Comparison of ENCODE assay signal across 16 mouse cellular contexts in genomic region chr8:117742431-117743012, GRCm38 (mm10). TPM values are rescaled to one million over a fixed set of nuclear protein-coding genes. Genes with fewer than 3 reads are reported as not detected.
DNase-seq lines count a peak whose midpoint lies in the region; ATAC-seq and TF ChIP-seq lines count a peak whose summit lies in the region.
"Had no signal": no experiment of that assay in that cellular context is flagged by ENCODE, and none has a peak within 500 bp of the region (broad histone marks: within the 10 kb centered on the region; RNA-seq: fewer than 3 reads in every experiment).

No protein-coding gene starts in this region.

- no peaks in the 10 kb centered on the region for H3K9me3 ChIP-seq in hindbrain, postnatal 0 days (ENCODE audit: low read length)
- H3K9me3 ChIP-seq in hindbrain, embryonic 11.5 days (ENCODE audit: control insufficient read depth, low read length), result no peaks in the 10 kb centered on the region
- H3K9me3 ChIP-seq in kidney, postnatal 0 days (replicated peaks; ENCODE audit: low read length), result no peaks in the 10 kb centered on the region
- H3K9me3 ChIP-seq in stomach, postnatal 0 days (ENCODE audit: control insufficient read depth, low read length), result no peaks in the 10 kb centered on the region
- H3K9me3 ChIP-seq: heart, embryonic 10.5 days; hindbrain, embryonic 12.5 days; limb, embryonic 10.5 days; midbrain, embryonic 12.5 days; neural tube, embryonic 13.5 days had no signal

- no peak for ATAC-seq in hindbrain, postnatal 0 days
- no peak for ATAC-seq in hindbrain, embryonic 11.5 days (ENCODE audit: low FRiP score)
- peak; percentile 90 for ATAC-seq in kidney, postnatal 0 days (replicated peaks; ENCODE audit: low FRiP score, low read depth)
- ATAC-seq in stomach, postnatal 0 days (ENCODE audit: low FRiP score, low TSS enrichment), result peak; percentile 61; the same call in 1 of the 2 replicates

- no peaks in the 10 kb centered on the region for H3K36me3 ChIP-seq in hindbrain, postnatal 0 days (ENCODE audit: insufficient read depth, low read length)
- H3K36me3 ChIP-seq in hindbrain, embryonic 11.5 days (ENCODE audit: control insufficient read depth, insufficient read depth, low read length), result no peaks in the 10 kb centered on the region
- H3K36me3 ChIP-seq in kidney, postnatal 0 days (ENCODE audit: insufficient read depth, low read length), result no peaks in the 10 kb centered on the region
- H3K36me3 ChIP-seq in stomach, postnatal 0 days (ENCODE audit: control insufficient read depth, insufficient read depth, low read length), result no peaks in the 10 kb centered on the region
- H3K36me3 ChIP-seq: heart, embryonic 10.5 days; hindbrain, embryonic 12.5 days; limb, embryonic 10.5 days; midbrain, embryonic 12.5 days; neural tube, embryonic 13.5 days had no signal

- H3K4me2 ChIP-seq in hindbrain, postnatal 0 days (ENCODE audit: low read depth, low read length), result no peak overlapping the region
- H3K4me2 ChIP-seq in hindbrain, embryonic 11.5 days (replicated peaks; ENCODE audit: low read depth, low read length), result no peak overlapping the region
- no peak overlapping the region for H3K4me2 ChIP-seq in kidney, postnatal 0 days (ENCODE audit: low read length)
- H3K4me2 ChIP-seq in stomach, postnatal 0 days (replicated peaks; ENCODE audit: low read depth), result no peak overlapping the region
- H3K4me2 ChIP-seq: hindbrain, embryonic 12.5 days; midbrain, embryonic 12.5 days; neural tube, embryonic 13.5 days had no signal

- 47% methylated on average over 15 of the region's 15 CpGs for WGBS in hindbrain, postnatal 0 days
- WGBS in hindbrain, embryonic 11.5 days, result 68% methylated on average over 15 of the region's 15 CpGs
- 67% methylated on average over 15 of the region's 15 CpGs for WGBS in kidney, postnatal 0 days
- 62% methylated on average over 15 of the region's 15 CpGs for WGBS in stomach, postnatal 0 days

- no peak for TF ChIP-seq CTCF in hindbrain, postnatal 0 days (IDR thresholded peaks at IDR 0.05; ENCODE audit: low read depth)
- no peak for TF ChIP-seq CTCF in kidney, postnatal 0 days (IDR thresholded peaks at IDR 0.05; ENCODE audit: low read depth)
- no peak for TF ChIP-seq CTCF in stomach, postnatal 0 days (IDR thresholded peaks at IDR 0.05; ENCODE audit: low read depth)

- no peak overlapping the region for H3K9ac ChIP-seq in hindbrain, postnatal 0 days (replicated peaks; ENCODE audit: low read length)
- no peak overlapping the region for H3K9ac ChIP-seq in hindbrain, embryonic 11.5 days (ENCODE audit: low read depth, low read length)
- no peak overlapping the region for H3K9ac ChIP-seq in kidney, postnatal 0 days (ENCODE audit: low read depth, low read length)
- H3K9ac ChIP-seq in stomach, postnatal 0 days (ENCODE audit: low read length), result no peak overlapping the region
- H3K9ac ChIP-seq: hindbrain, embryonic 12.5 days; midbrain, embryonic 12.5 days; neural tube, embryonic 13.5 days had no signal

- H3K4me3 ChIP-seq in hindbrain, postnatal 0 days (ENCODE audit: low read length), result no peak overlapping the region
- H3K4me3 ChIP-seq in hindbrain, embryonic 11.5 days (ENCODE audit: low read depth, low read length), result no peak overlapping the region
- H3K4me3 ChIP-seq in kidney, postnatal 0 days (replicated peaks; ENCODE audit: low read depth, low read length), result no peak overlapping the region
- H3K4me3 ChIP-seq in stomach, postnatal 0 days (ENCODE audit: low read depth, low read length), result no peak overlapping the region
- H3K4me3 ChIP-seq: heart, embryonic 10.5 days; hindbrain, embryonic 12.5 days; limb, embryonic 10.5 days; midbrain, embryonic 12.5 days; neural tube, embryonic 13.5 days had no signal

- TF ChIP-seq EP300 in stomach, postnatal 0 days (optimal IDR thresholded peaks at IDR 0.05), result no peak

- H3K4me1 ChIP-seq in hindbrain, postnatal 0 days (ENCODE audit: insufficient read depth, low read length), result no peaks in the 10 kb centered on the region
- H3K4me1 ChIP-seq in hindbrain, embryonic 11.5 days (replicated peaks; ENCODE audit: control insufficient read depth, insufficient read depth, low read length), result no peaks in the 10 kb centered on the region
- H3K4me1 ChIP-seq in kidney, postnatal 0 days (replicated peaks; ENCODE audit: insufficient read depth, low read length), result no peaks in the 10 kb centered on the region
- no peaks in the 10 kb centered on the region for H3K4me1 ChIP-seq in stomach, postnatal 0 days (replicated peaks; ENCODE audit: control insufficient read depth, insufficient read depth)
- H3K4me1 ChIP-seq: midbrain, embryonic 12.5 days; neural tube, embryonic 13.5 days had no signal

- H3K27ac ChIP-seq in hindbrain, postnatal 0 days, result no peak overlapping the region
- H3K27ac ChIP-seq in hindbrain, embryonic 11.5 days (ENCODE audit: low read depth, low read length), result no peak overlapping the region
- peak overlapping the region; percentile 47; the same call in 1 of the 2 replicates for H3K27ac ChIP-seq in kidney, postnatal 0 days
- H3K27ac ChIP-seq in stomach, postnatal 0 days (replicated peaks), result peak overlapping the region; percentile 18; the same call in 1 of the 2 replicates
- H3K27ac ChIP-seq: heart, embryonic 10.5 days; hindbrain, embryonic 12.5 days; limb, embryonic 10.5 days; midbrain, embryonic 12.5 days; neural tube, embryonic 13.5 days had no signal

- DNase-seq in hindbrain, postnatal 0 days (ENCODE audit: low spot score), result peak; percentile 12
- DNase-seq in hindbrain, embryonic 11.5 days (ENCODE audit: low spot score), result no peak
- peak; percentile 49 for DNase-seq in urinary bladder, postnatal 14 days (ENCODE audit: low spot score)
- DNase-seq in urinary bladder, postnatal 4 days (ENCODE audit: low spot score in 2 of 2), result no peak
- DNase-seq in kidney, postnatal 0 days (ENCODE audit: low spot score), result peak; percentile 49
- peak; percentile 55 for DNase-seq in stomach, postnatal 0 days (ENCODE audit: low spot score)
- no peak for DNase-seq in embryo, embryonic 10 days (ENCODE audit: low spot score)
- no peak for DNase-seq in lung, postnatal 10 days
- DNase-seq: adrenal gland, postnatal 14 days; lung, postnatal 14 days had no signal

- H3K27me3 ChIP-seq in hindbrain, postnatal 0 days (ENCODE audit: insufficient read depth, low read length), result no peaks in the 10 kb centered on the region
- no peaks in the 10 kb centered on the region for H3K27me3 ChIP-seq in hindbrain, embryonic 11.5 days (ENCODE audit: control insufficient read depth, insufficient read depth, low read length)
- no peaks in the 10 kb centered on the region for H3K27me3 ChIP-seq in kidney, postnatal 0 days (ENCODE audit: insufficient read depth, low read length)
- no peaks in the 10 kb centered on the region for H3K27me3 ChIP-seq in stomach, postnatal 0 days (ENCODE audit: control insufficient read depth, insufficient read depth, low read length)
- H3K27me3 ChIP-seq: hindbrain, embryonic 12.5 days; midbrain, embryonic 12.5 days; neural tube, embryonic 13.5 days had no signal

RNA-seq across cellular contexts. Expression of gene Hsd17b2, which starts 40.8 kb away (rescaled TPM):
- total RNA-seq in hindbrain, postnatal 0 days (2014; rRNA removed), result 2.0 TPM in 1 of 2 replicates, not detected in the other
- polyA plus RNA-seq in hindbrain, postnatal 0 days (2015; fragmentation: Nextera tagmentation; extraction: Ambion mirVana), result 1.1 TPM in 2 replicates
- polyA plus RNA-seq in hindbrain, embryonic 11.5 days (2014; fragmentation: Nextera tagmentation; extraction: Ambion mirVana), result not detected in 2 replicates
- polyA plus RNA-seq in kidney, postnatal 0 days (2015; fragmentation: Nextera tagmentation; extraction: Ambion mirVana), result 23.0 and 29.2 TPM in 2 replicates
- polyA plus RNA-seq in stomach, postnatal 0 days (2015; fragmentation: Nextera tagmentation; extraction: Ambion mirVana), result 113 and 124 TPM in 2 replicates
- total RNA-seq: layer of hippocampus, adult 8-10 months had no signal
- polyA plus RNA-seq: hindbrain, embryonic 12.5 days; limb, embryonic 10.5 days; midbrain, embryonic 12.5 days had no signal

RNA-seq across cellular contexts. Expression of gene Mphosph6, which starts 59.2 kb away (rescaled TPM):
- 12.5 and 12.8 TPM in 2 replicates for total RNA-seq in hindbrain, postnatal 0 days (2014; rRNA removed)
- polyA plus RNA-seq in hindbrain, postnatal 0 days (2015; fragmentation: Nextera tagmentation; extraction: Ambion mirVana), result 41.0 and 45.9 TPM in 2 replicates
- polyA plus RNA-seq in hindbrain, embryonic 11.5 days (2014; fragmentation: Nextera tagmentation; extraction: Ambion mirVana), result 57.7 and 59.0 TPM in 2 replicates
- polyA plus RNA-seq in kidney, postnatal 0 days (2015; fragmentation: Nextera tagmentation; extraction: Ambion mirVana), result 62.2 and 65.3 TPM in 2 replicates
- 34.6 and 35.0 TPM in 2 replicates for polyA plus RNA-seq in stomach, postnatal 0 days (2015; fragmentation: Nextera tagmentation; extraction: Ambion mirVana)

Comparison
In these comparisons a context has a peak if more than half of its experiments do, and no peak if none do; other contexts are left out.
1. DNase-seq: peak in hindbrain, postnatal 0 days (single experiment), urinary bladder, postnatal 14 days (single experiment), kidney, postnatal 0 days (single experiment) and stomach, postnatal 0 days (single experiment); none in hindbrain, embryonic 11.5 days (single experiment), urinary bladder, postnatal 4 days (0 of 2), embryo, embryonic 10 days (single experiment) and lung, postnatal 10 days (single experiment).
2. ATAC-seq: peak in kidney, postnatal 0 days (single experiment) and stomach, postnatal 0 days (single experiment); none in hindbrain, postnatal 0 days (single experiment) and hindbrain, embryonic 11.5 days (single experiment).
3. H3K27ac ChIP-seq: peak in kidney, postnatal 0 days (single experiment) and stomach, postnatal 0 days (single experiment); none in hindbrain, postnatal 0 days (single experiment) and hindbrain, embryonic 11.5 days (single experiment).
4. RNA of gene Hsd17b2, which starts 40.8 kb away (polyA plus RNA-seq): 113 to 124 TPM in stomach, postnatal 0 days and 23.0 to 29.2 TPM in kidney, postnatal 0 days; 1.1 TPM in hindbrain, postnatal 0 days and not detected in hindbrain, embryonic 11.5 days; every median in the first group is over 10 times any median in the second.